Comparison of ENCODE assay signal across 16 mouse cellular contexts in the genomic region with DNA sequence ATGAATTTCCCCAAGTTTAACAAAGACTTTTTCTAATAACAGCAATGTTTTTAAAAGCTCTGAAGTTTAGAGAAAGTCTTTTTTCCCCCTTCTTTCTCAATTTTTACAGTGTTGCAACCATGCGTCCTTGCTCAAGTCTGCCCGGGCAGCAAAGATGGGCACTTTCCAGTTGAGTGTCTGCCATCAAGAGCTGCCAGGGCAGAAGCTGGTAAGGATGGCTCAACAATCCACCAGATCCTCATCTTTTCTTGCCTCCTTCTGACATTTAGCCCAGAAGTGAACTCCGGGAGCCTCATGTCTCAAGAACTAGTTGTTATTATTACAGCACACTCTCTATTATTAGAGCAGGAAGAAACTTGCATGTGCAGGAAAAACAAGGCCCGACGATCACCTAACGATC.
DNase-seq lines count a peak whose midpoint lies in the region; ATAC-seq lines count a peak whose summit lies in the region.
"Had no signal": no experiment of that assay in that cellular context is flagged by ENCODE, and none has a peak within 500 bp of the region (broad histone marks: within the 10 kb centered on the region; RNA-seq: fewer than 3 reads in every experiment).

No protein-coding gene starts in this region.

- peak; percentile 35 for ATAC-seq in megakaryocyte, adult 5-6 weeks (ENCODE audit: poor library complexity, severe bottlenecking)
- ATAC-seq: forebrain, embryonic 13.5 days; forebrain, postnatal 0 days; intestine, postnatal 0 days had no signal

- peak; percentile 58 for DNase-seq in adrenal gland, postnatal 14 days
- no peak for DNase-seq in adrenal gland, adult 8-10 months
- peak; percentile 87 for DNase-seq in adipocyte (ENCODE audit: low spot score)
- DNase-seq in adrenal gland, postnatal 36 days = peak; percentile 34 to 47
- no peak for DNase-seq in layer of hippocampus, postnatal 25 days (ENCODE audit: extremely low spot score in 1 of 2, low spot score in 1 of 2)
- DNase-seq in urinary bladder, postnatal 14 days (ENCODE audit: low spot score) = no peak
- DNase-seq: cerebellum, adult 11 months; cerebellum, adult 8-10 months; cerebellum, postnatal 14 days; forebrain, postnatal 0 days; gastrocnemius, postnatal 25 days; heart, adult 11 months; heart, postnatal 36 days had no signal

Comparison
In these comparisons a context has a peak if more than half of its experiments do, and no peak if none do; other contexts are left out.
1. DNase-seq: peak in adrenal gland, postnatal 14 days (single experiment), adipocyte (single experiment) and adrenal gland, postnatal 36 days (2 of 2); none in adrenal gland, adult 8-10 months (single experiment), layer of hippocampus, postnatal 25 days (0 of 2) and urinary bladder, postnatal 14 days (single experiment).